Mouse (Mus musculus): ENCODE results near the gene Dennd6b. TPM values are rescaled to one million over a fixed set of nuclear protein-coding genes. Genes with fewer than 3 reads are reported as not detected.

The Dennd6b gene
- polyA plus RNA-seq (2015; fragmentation: Nextera tagmentation; extraction: Ambion mirVana) = 40.7 and 47.7 TPM in 2 replicates

- Histone ChIP-seq H3K4me3 (peak within 1 kb of the TSS; percentile 93), H3K4me1 (peaks cover 16% of the 10 kb centered on the region), H3K27ac (peak within 1 kb of the TSS; percentile 97), H3K36me3 (ENCODE audit: poor library complexity, severe bottlenecking) (peaks cover 11% of the 10 kb centered on the region; the same call in 1 of the 2 replicates), H3K27me3 (no peaks in the 10 kb centered on the region), H3K9me3 (replicated peaks) (no peaks in the 10 kb centered on the region), H3K9ac (peak within 1 kb of the TSS; percentile 98), H3K4me2 (peak within 1 kb of the TSS; percentile 76)
- WGBS = 0% methylated on average over 38 of the region's 38 CpGs
- ATAC-seq = peak; percentile 99
Measured at GRCm38 (mm10) chr15:89196313-89196706, at the start of gene Dennd6b. Gene Dennd6b, minus strand, starts transcription at chr15:89196496.

GRCm38 (mm10) chr15:89241025-89241424, 44.7 kb upstream of the Dennd6b start:
- 74% methylated on average over 2 of the region's 2 CpGs for WGBS
- no peak overlapping the region for H3K9ac ChIP-seq
- H3K4me1 ChIP-seq = peaks cover 6% of the 10 kb centered on the region; the same call in 1 of the 2 replicates
- no peaks in the 10 kb centered on the region for H3K9me3 ChIP-seq (replicated peaks)
- H3K27me3 ChIP-seq = no peaks in the 10 kb centered on the region
- peaks cover 42% of the 10 kb centered on the region for H3K36me3 ChIP-seq (ENCODE audit: poor library complexity, severe bottlenecking)
- no peak overlapping the region for H3K4me3 ChIP-seq
- H3K4me2 ChIP-seq = no peak overlapping the region
- no peak for ATAC-seq
- no peak overlapping the region for H3K27ac ChIP-seq

GRCm38 (mm10) chr15:89239751-89240392, 43.6 kb upstream of the Dennd6b start:
- Histone ChIP-seq H3K4me3 (no peak overlapping the region), H3K36me3 (ENCODE audit: poor library complexity, severe bottlenecking) (peaks cover 35% of the 10 kb centered on the region), H3K27me3 (no peaks in the 10 kb centered on the region), H3K9me3 (replicated peaks) (no peaks in the 10 kb centered on the region), H3K4me2 (no peak overlapping the region), H3K27ac (no peak overlapping the region), H3K9ac (no peak overlapping the region), H3K4me1 (peaks cover 6% of the 10 kb centered on the region; the same call in 1 of the 2 replicates)
- WGBS = 60% methylated on average over 3 of the region's 3 CpGs
- no peak for ATAC-seq

GRCm38 (mm10) chr15:89234052-89234451, 37.8 kb upstream of the Dennd6b start:
- H3K4me2 ChIP-seq = no peak overlapping the region
- no peak overlapping the region for H3K4me3 ChIP-seq
- H3K36me3 ChIP-seq (ENCODE audit: poor library complexity, severe bottlenecking) = peaks cover 14% of the 10 kb centered on the region; the same call in 1 of the 2 replicates
- no peaks in the 10 kb centered on the region for H3K9me3 ChIP-seq (replicated peaks)
- no peak overlapping the region for H3K27ac ChIP-seq
- ATAC-seq = no peak
- WGBS = 91% methylated on average over 4 of the region's 4 CpGs
- H3K27me3 ChIP-seq = no peaks in the 10 kb centered on the region
- H3K4me1 ChIP-seq = peaks cover 3% of the 10 kb centered on the region; the same call in 1 of the 2 replicates
- H3K9ac ChIP-seq = no peak overlapping the region

- Histone ChIP-seq H3K9me3 (replicated peaks) (no peaks in the 10 kb centered on the region), H3K4me1 (no peaks in the 10 kb centered on the region), H3K27ac (no peak overlapping the region), H3K36me3 (ENCODE audit: poor library complexity, severe bottlenecking) (peaks cover 14% of the 10 kb centered on the region; the same call in 1 of the 2 replicates), H3K4me2 (no peak overlapping the region), H3K27me3 (no peaks in the 10 kb centered on the region), H3K4me3 (no peak overlapping the region), H3K9ac (no peak overlapping the region)
- 68% methylated on average over 2 of the region's 2 CpGs for WGBS
- ATAC-seq = no peak
Measured at GRCm38 (mm10) chr15:89233586-89233985, 37.3 kb upstream of the Dennd6b start.

DNA sequence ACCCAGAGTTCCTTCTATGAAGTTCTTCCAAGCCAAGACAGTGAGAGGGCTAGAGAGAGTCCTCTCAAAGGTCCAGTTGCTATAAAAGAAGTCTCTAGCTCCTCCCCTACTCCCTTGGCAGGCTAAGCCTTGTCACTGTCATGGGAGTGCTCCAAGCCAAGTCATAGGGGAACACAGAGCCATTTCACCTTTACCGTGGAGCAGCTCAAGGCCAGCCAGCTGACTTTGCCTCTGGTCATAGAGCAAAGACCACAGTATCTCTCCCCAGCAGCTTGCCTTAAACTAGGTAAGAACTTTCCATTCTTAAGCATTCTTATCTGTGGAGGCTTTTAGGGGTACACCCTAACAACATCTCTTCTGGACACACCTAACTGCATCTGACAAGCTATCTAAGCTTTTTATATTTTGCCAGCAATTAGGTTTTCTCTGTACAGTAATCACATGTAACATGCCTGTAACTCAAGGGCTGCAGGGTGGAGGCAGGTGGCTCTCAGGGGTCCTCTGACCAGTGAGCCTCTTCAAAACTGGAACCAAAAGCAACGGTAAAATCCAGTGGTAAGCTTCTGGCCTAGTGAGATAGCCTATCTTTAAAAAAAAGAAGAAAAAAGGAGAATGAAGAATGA, 19.4 kb upstream of the Dennd6b start:
- Histone ChIP-seq H3K27ac (no peak overlapping the region), H3K27me3 (no peaks in the 10 kb centered on the region), H3K36me3 (ENCODE audit: poor library complexity, severe bottlenecking) (peaks cover 20% of the 10 kb centered on the region), H3K9ac (no peak overlapping the region), H3K4me2 (no peak overlapping the region), H3K4me1 (peaks cover 30% of the 10 kb centered on the region), H3K9me3 (replicated peaks) (no peaks in the 10 kb centered on the region), H3K4me3 (no peak overlapping the region)
- no peak for ATAC-seq
- 90% methylated on average over 2 of the region's 2 CpGs for WGBS

DNA sequence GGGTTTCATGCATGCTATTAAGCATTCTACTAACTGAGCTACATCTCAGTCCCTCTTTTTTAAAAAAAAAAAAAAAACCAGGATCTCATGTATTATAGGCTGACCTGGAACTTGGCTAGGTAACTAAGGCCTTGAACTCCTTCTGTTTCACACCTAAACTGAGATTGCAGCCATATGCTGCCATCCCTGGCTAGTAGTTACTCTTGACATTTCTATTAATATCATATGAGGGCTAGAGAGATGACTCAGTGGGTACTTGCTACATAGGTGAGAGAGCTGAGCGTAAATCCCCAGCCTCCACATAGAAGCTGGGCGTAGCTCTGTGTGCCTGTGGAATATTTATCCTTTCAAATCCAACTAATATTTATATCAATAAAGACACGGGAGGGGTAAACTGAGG, 18.7 kb upstream of the Dennd6b start:
- Histone ChIP-seq H3K4me2 (no peak overlapping the region), H3K27ac (no peak overlapping the region), H3K36me3 (ENCODE audit: poor library complexity, severe bottlenecking) (peaks cover 20% of the 10 kb centered on the region), H3K4me3 (no peak overlapping the region), H3K27me3 (no peaks in the 10 kb centered on the region), H3K4me1 (peaks cover 30% of the 10 kb centered on the region), H3K9ac (no peak overlapping the region), H3K9me3 (replicated peaks) (no peaks in the 10 kb centered on the region)
- WGBS = 96% methylated on average over 3 of the region's 3 CpGs
- no peak for ATAC-seq

DNA sequence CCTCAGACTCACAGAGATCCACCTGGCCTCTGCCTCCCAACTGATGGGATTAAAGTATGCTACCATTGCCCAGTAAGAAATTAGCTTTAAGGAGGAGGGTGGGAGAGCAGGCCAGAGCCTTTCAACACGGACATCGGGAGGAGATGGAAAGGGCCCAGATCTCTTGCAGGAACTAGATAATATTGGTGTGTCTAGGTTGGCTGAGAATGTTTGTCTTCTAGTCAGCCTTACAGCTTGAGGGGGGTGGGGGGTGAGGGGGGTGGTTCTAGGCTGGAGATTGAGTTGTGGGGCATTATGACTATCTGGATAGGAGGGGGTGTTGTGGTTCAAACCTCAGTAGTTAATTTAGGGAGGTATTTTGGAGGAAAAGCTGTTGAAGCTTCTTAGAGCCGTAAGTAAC, 17.2 kb upstream of the Dennd6b start:
- Histone ChIP-seq H3K4me2 (peak overlapping the region; percentile 38), H3K9me3 (replicated peaks) (no peaks in the 10 kb centered on the region), H3K27me3 (no peaks in the 10 kb centered on the region), H3K9ac (no peak overlapping the region), H3K4me1 (peaks cover 30% of the 10 kb centered on the region), H3K27ac (no peak overlapping the region), H3K36me3 (ENCODE audit: poor library complexity, severe bottlenecking) (peaks cover 20% of the 10 kb centered on the region), H3K4me3 (no peak overlapping the region)
- 83% methylated on average over 3 of the region's 3 CpGs for WGBS
- ATAC-seq = no peak

DNA sequence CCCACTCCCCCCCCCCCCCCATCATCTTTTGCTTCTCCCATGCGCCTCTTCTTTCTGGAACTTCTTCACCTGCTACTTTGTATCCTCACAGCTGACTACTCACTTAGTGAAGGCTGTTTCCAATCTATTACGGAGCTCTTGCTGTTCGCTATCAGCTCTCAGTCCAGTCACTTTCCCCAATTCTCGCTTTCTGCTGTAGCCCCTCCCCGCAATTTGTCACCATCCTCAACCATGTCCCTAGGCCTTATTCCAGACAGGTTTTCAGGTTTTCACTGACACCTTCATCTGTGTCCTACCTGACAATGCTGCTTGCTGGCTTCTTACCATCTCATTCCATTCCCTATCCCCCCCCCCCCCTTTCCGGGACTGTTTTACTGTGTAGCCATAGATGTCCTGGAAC, 16.2 kb upstream of the Dennd6b start:
- 47% methylated on average over 6 of the region's 6 CpGs for WGBS
- peak overlapping the region; percentile 92 for H3K4me2 ChIP-seq
- peak overlapping the region; percentile 94 for H3K4me3 ChIP-seq
- ATAC-seq = no peak
- H3K9ac ChIP-seq = peak overlapping the region; percentile 98
- peaks cover 30% of the 10 kb centered on the region for H3K4me1 ChIP-seq
- no peaks in the 10 kb centered on the region for H3K9me3 ChIP-seq (replicated peaks)
- H3K27ac ChIP-seq = no peak overlapping the region
- H3K36me3 ChIP-seq (ENCODE audit: poor library complexity, severe bottlenecking) = peaks cover 20% of the 10 kb centered on the region
- H3K27me3 ChIP-seq = no peaks in the 10 kb centered on the region

GRCm38 (mm10) chr15:89211716-89212461, 15.6 kb upstream of the Dennd6b start:
- peak overlapping the region; percentile 98 for H3K9ac ChIP-seq
- peak overlapping the region; percentile 93 for H3K27ac ChIP-seq
- peak overlapping the region; percentile 92 for H3K4me2 ChIP-seq
- peak; percentile 11; the same call in 1 of the 2 replicates for ATAC-seq
- no peaks in the 10 kb centered on the region for H3K27me3 ChIP-seq
- no peaks in the 10 kb centered on the region for H3K9me3 ChIP-seq (replicated peaks)
- H3K4me1 ChIP-seq = peaks cover 30% of the 10 kb centered on the region
- H3K4me3 ChIP-seq = peak overlapping the region; percentile 94
- peaks cover 19% of the 10 kb centered on the region for H3K36me3 ChIP-seq (ENCODE audit: poor library complexity, severe bottlenecking)
- WGBS = 1% methylated on average over 35 of the region's 35 CpGs

GRCm38 (mm10) chr15:89210915-89211715, 14.8 kb upstream of the Dennd6b start, which contains the start of gene Ppp6r2:
Gene Ppp6r2, plus strand, starts transcription at chr15:89211553.
- 3% methylated on average over 67 of the region's 73 CpGs for WGBS

More at GRCm38 (mm10) chr15:89210915-89211715, 14.8 kb upstream of the Dennd6b start, which contains the start of gene Ppp6r2:
- Histone ChIP-seq H3K4me1 (peaks cover 30% of the 10 kb centered on the region), H3K4me3 (peak within 1 kb of the TSS; percentile 94), H3K27me3 (no peaks in the 10 kb centered on the region), H3K9ac (peak within 1 kb of the TSS; percentile 98), H3K9me3 (replicated peaks) (no peaks in the 10 kb centered on the region), H3K27ac (peak within 1 kb of the TSS; percentile 93), H3K36me3 (ENCODE audit: poor library complexity, severe bottlenecking) (peaks cover 11% of the 10 kb centered on the region), H3K4me2 (peak within 1 kb of the TSS; percentile 92)
- ATAC-seq = peak; percentile 87
